Mouse (Mus musculus) heart, postnatal 0 days (tissue): Measurements from ENCODE around the gene Ccl2.

Experiments
- CTCF ChIP-seq: IDR thresholded peaks from 2 replicates; pipeline ENCODE4 v1.5.1; 2016; ENCODE audit warnings: antibody characterized with exemption, control low read depth, low read depth
- EP300 ChIP-seq: IDR thresholded peaks from 2 replicates; pipeline ENCODE4 v1.6.1; 2016; ENCODE audit warnings: antibody characterized with exemption, low read depth

DNA sequence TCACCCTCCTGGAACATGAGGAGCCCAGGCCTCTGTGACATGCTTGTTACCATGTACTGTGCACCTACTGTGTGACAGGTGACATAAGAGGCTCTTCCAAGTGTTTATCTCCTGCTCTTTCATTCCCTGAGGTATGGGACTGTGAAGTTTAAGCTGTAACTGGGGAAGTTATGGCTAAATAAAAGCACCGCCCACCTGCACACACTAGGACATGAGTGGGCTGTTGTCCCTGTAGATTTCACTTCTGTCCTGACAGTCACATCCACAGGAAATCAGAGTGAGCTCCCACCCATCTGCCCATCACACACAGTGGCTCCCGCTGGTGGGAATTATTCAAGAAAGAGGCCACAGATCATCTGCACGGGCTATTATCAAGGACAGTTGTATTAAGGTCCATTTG, 25.3 kb upstream of the Ccl2 start:
- TF ChIP-seq CTCF (no peak), EP300 (no peak)
